Mouse (Mus musculus): ENCODE data around the gene Snx30. TPM values are rescaled to one million over a fixed set of nuclear protein-coding genes. Genes with fewer than 3 reads are reported as not detected.
A peak's percentile ranks its signal among the peaks of the same experiment; 100 is the strongest.

The Snx30 gene
- total RNA-seq, 2 experiments from 2014 or later, result 39.2 to 41.7 TPM

- DNase-seq (ENCODE audit: low spot score in 2 of 2), result no peak
Observed at GRCm38 (mm10) chr4:59869488-59870057, 63.9 kb downstream of the Snx30 start.

GRCm38 (mm10) chr4:59870433-59870832 is 64.8 kb downstream of the Snx30 start:
- DNase-seq (ENCODE audit: low spot score in 2 of 2), result no peak

- DNase-seq (ENCODE audit: low spot score in 2 of 2), result peak; percentile 77 to 95
Observed at GRCm38 (mm10) chr4:59870859-59871591, 65.4 kb downstream of the Snx30 start.

GRCm38 (mm10) chr4:59873240-59873639 is 67.6 kb downstream of the Snx30 start:
- no peak for DNase-seq (ENCODE audit: low spot score in 2 of 2)

GRCm38 (mm10) chr4:59873830-59874229 is 68.2 kb downstream of the Snx30 start:
- DNase-seq (ENCODE audit: low spot score in 2 of 2), result no peak

GRCm38 (mm10) chr4:59876570-59876969 is 70.9 kb downstream of the Snx30 start:
- no peak for DNase-seq (ENCODE audit: low spot score in 2 of 2)

- DNase-seq (ENCODE audit: low spot score in 2 of 2), result peak in 1 of 2 experiments; percentile 35
Observed at GRCm38 (mm10) chr4:59877025-59877424, 71.4 kb downstream of the Snx30 start.

- no peak for DNase-seq (ENCODE audit: low spot score in 2 of 2)
Observed at GRCm38 (mm10) chr4:59878595-59878994, 73.0 kb downstream of the Snx30 start.

GRCm38 (mm10) chr4:59879444-59879843 is 73.8 kb downstream of the Snx30 start:
- DNase-seq (ENCODE audit: low spot score in 2 of 2), result no peak

- DNase-seq (ENCODE audit: low spot score in 2 of 2), result no peak
Observed at GRCm38 (mm10) chr4:59880725-59881124, 75.1 kb downstream of the Snx30 start.

GRCm38 (mm10) chr4:59881210-59881609 is 75.6 kb downstream of the Snx30 start:
- no peak for DNase-seq (ENCODE audit: low spot score in 2 of 2)

GRCm38 (mm10) chr4:59884136-59884696 is 78.6 kb downstream of the Snx30 start:
- no peak for DNase-seq (ENCODE audit: low spot score in 2 of 2)

GRCm38 (mm10) chr4:59886281-59886680 is 80.6 kb downstream of the Snx30 start:
- no peak for DNase-seq (ENCODE audit: low spot score in 2 of 2)

GRCm38 (mm10) chr4:59887011-59887410 is 81.4 kb downstream of the Snx30 start:
- no peak for DNase-seq (ENCODE audit: low spot score in 2 of 2)

- DNase-seq (ENCODE audit: low spot score in 2 of 2), result no peak
Observed at GRCm38 (mm10) chr4:59888014-59888413, 82.4 kb downstream of the Snx30 start.

- no peak for DNase-seq (ENCODE audit: low spot score in 2 of 2)
Observed at GRCm38 (mm10) chr4:59890086-59890600, 84.5 kb downstream of the Snx30 start.

GRCm38 (mm10) chr4:59891723-59892416 is 86.2 kb downstream of the Snx30 start:
- DNase-seq (ENCODE audit: low spot score in 2 of 2), result no peak

- peak in 1 of 2 experiments; percentile 36 for DNase-seq (ENCODE audit: low spot score in 2 of 2)
Observed at GRCm38 (mm10) chr4:59892731-59893130, 87.1 kb downstream of the Snx30 start.

- DNase-seq (ENCODE audit: low spot score in 2 of 2), result no peak
Observed at GRCm38 (mm10) chr4:59894415-59894814, 88.8 kb downstream of the Snx30 start.

GRCm38 (mm10) chr4:59894977-59895575 is 89.4 kb downstream of the Snx30 start:
- no peak for DNase-seq (ENCODE audit: low spot score in 2 of 2)

- DNase-seq (ENCODE audit: low spot score in 2 of 2), result no peak
Observed at GRCm38 (mm10) chr4:59896000-59896399, 90.4 kb downstream of the Snx30 start.
